In the genomic region with DNA sequence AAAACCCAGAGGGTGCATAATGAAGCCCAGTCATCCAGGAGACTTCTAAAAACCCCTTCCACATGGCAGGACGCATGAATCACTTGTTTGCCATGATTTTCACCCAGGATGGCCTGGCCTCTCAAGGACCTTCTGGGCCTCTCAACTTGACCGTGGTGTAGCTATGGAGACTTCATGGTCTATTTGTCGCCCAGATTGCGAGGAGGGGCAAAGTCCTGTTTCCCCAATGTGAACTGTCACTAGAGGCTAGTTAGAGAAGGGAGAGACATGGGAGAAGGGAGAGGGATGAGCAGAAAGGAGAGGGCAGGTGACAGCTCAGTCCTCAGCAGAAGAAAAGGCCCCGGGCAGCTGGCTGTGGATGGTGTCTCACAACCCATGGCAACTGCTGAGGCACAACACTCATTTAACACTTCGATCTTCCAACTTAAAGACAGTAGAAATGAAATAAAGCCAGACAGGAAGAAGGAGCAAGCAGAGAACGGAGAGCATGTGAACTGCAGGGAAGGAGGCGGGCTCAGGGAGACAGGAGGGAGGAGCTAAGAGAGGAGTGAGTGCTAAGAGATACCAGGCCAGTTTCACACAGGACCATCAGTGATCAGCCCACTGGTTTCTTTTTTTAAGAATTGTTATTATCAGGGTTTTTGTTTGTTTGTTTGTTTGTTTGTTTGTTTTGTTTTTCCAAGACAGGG, we compare ENCODE assay signal across 16 mouse cellular contexts. TPM values are rescaled to one million over a fixed set of nuclear protein-coding genes. Genes with fewer than 3 reads are reported as not detected.
A peak's percentile ranks its signal among the peaks of the same experiment; 100 is the strongest.
DNase-seq lines count a peak whose midpoint lies in the region; ATAC-seq and TF ChIP-seq lines count a peak whose summit lies in the region.
"Had no signal": no experiment of that assay in that cellular context is flagged by ENCODE, and none has a peak within 500 bp of the region (broad histone marks: within the 10 kb centered on the region; RNA-seq: fewer than 3 reads in every experiment).

No protein-coding gene starts in this region.

- no peak for TF ChIP-seq CTCF in liver, embryonic 14.5 days (IDR thresholded peaks at IDR 0.05; ENCODE audit: low read depth)

- TF ChIP-seq EP300 in liver, embryonic 14.5 days (IDR thresholded peaks at IDR 0.05; ENCODE audit: low read depth) = no peak

- DNase-seq in adrenal gland, postnatal 14 days = peak; percentile 18
- DNase-seq in adrenal gland, postnatal 36 days = no peak
- peak; percentile 74 for DNase-seq in R1 (ENCODE audit: low read depth, low spot score)
- DNase-seq in kidney, adult 9 months = peak; percentile 69
- DNase-seq in liver, embryonic 14.5 days (ENCODE audit: low read depth in 3 of 3, low spot score in 3 of 3) = peak; percentile 35 to 50 (median 46)
- no peak for DNase-seq in frontal cortex, adult 2 months (ENCODE audit: extremely low spot score in 1 of 2, low spot score in 1 of 2)
- DNase-seq in lung, postnatal 4 days = no peak
- DNase-seq: adrenal gland, postnatal 25 days; cerebellum, adult 9-11 months; heart, adult 2 months; lung, postnatal 14 days had no signal

- peak overlapping the region; percentile 34 for H3K9ac ChIP-seq in liver, embryonic 14.5 days (replicated peaks)

- peak overlapping the region; percentile 53 for H3K4me2 ChIP-seq in liver, embryonic 14.5 days (ENCODE audit: low read depth)

- no peak overlapping the region for H3K4me3 ChIP-seq in liver, embryonic 14.5 days (ENCODE audit: insufficient read depth in 1 of 2, low read depth in 2 of 2, low read length in 2 of 2)
- H3K4me3 ChIP-seq: heart, adult 2 months; limb, embryonic 10.5 days had no signal

- peak overlapping the region; percentile 78 for H3K27ac ChIP-seq in liver, embryonic 14.5 days
- H3K27ac ChIP-seq: heart, adult 2 months; limb, embryonic 10.5 days had no signal

- no peaks in the 10 kb centered on the region for H3K27me3 ChIP-seq in liver, embryonic 14.5 days (ENCODE audit: control insufficient read depth, insufficient read depth, low read length)

- no peaks in the 10 kb centered on the region for H3K9me3 ChIP-seq in liver, embryonic 14.5 days (ENCODE audit: control insufficient read depth, low read length)
- H3K9me3 ChIP-seq: limb, embryonic 10.5 days had no signal

- ATAC-seq in liver, embryonic 14.5 days (ENCODE audit: insufficient read depth) = peak; percentile 86
- no peak for ATAC-seq in activated CD4-positive, CD25-positive, alpha-beta regulatory T cell, adult 4 months

- H3K36me3 ChIP-seq in liver, embryonic 14.5 days (replicated peaks; ENCODE audit: control insufficient read depth, insufficient read depth, low read depth) = no peaks in the 10 kb centered on the region
- H3K36me3 ChIP-seq: limb, embryonic 10.5 days had no signal

- 37% methylated on average over 8 of the region's 8 CpGs for WGBS in liver, embryonic 14.5 days (ENCODE audit: insufficient replicate concordance)

- peaks cover 10 to 21% of the 10 kb centered on the region in 2 experiments for H3K4me1 ChIP-seq in liver, embryonic 14.5 days (replicated peaks; ENCODE audit: control insufficient read depth in 2 of 2, insufficient read depth in 2 of 2, low read length in 1 of 2)
- H3K4me1 ChIP-seq: limb, embryonic 10.5 days had no signal

RNA-seq across cellular contexts. Expression of a gene that starts 14.7 kb away (rescaled TPM):
- 0.38 and 2.5 TPM in 2 replicates for total RNA-seq in adrenal gland, postnatal 14 days (2021)
- total RNA-seq in adrenal gland, postnatal 36 days (2021) = under 1 TPM in 1 of 2 experiments, not detected in 1; 0.26 TPM
- polyA plus RNA-seq in liver, embryonic 14.5 days (2012; rRNA removed) = 112 and 113 TPM in 2 replicates
- polyA plus RNA-seq in liver, embryonic 14.5 days (2014; fragmentation: Nextera tagmentation; extraction: Ambion mirVana) = 105 and 126 TPM in 2 replicates
- polyA plus RNA-seq in activated CD4-positive, CD25-positive, alpha-beta regulatory T cell, adult 4 months (2017; shearing (Covaris generic)) = 10 to 100 TPM; 28.9 to 29.6 TPM
- polyA plus RNA-seq in frontal cortex, adult 2 months (2012; rRNA removed) = not detected in 2 replicates
- total RNA-seq: adrenal gland, postnatal 25 days had no signal

RNA-seq across cellular contexts. Expression of a gene that starts 25.8 kb away (rescaled TPM):
- not detected in 2 replicates for total RNA-seq in adrenal gland, postnatal 14 days (2021)
- total RNA-seq in adrenal gland, postnatal 36 days (2021) = not detected
- not detected in 2 replicates for polyA plus RNA-seq in liver, embryonic 14.5 days (2012; rRNA removed)
- not detected in 2 replicates for polyA plus RNA-seq in liver, embryonic 14.5 days (2014; fragmentation: Nextera tagmentation; extraction: Ambion mirVana)
- polyA plus RNA-seq in activated CD4-positive, CD25-positive, alpha-beta regulatory T cell, adult 4 months (2017; shearing (Covaris generic)) = not detected
- polyA plus RNA-seq in frontal cortex, adult 2 months (2012; rRNA removed) = 0.60 and 0.84 TPM in 2 replicates
- total RNA-seq: adrenal gland, postnatal 25 days; heart, adult 2 months; hematopoietic stem cell, adult 5-6 weeks had no signal
- polyA plus RNA-seq: embryonic facial prominence, embryonic 14.5 days; heart, adult 2 months; limb, embryonic 10.5 days; urinary bladder, adult 2 months had no signal

RNA-seq across cellular contexts. Expression of a gene that starts 44.8 kb away (rescaled TPM):
- 18.1 and 18.2 TPM in 2 replicates for total RNA-seq in adrenal gland, postnatal 14 days (2021)
- total RNA-seq in adrenal gland, postnatal 36 days (2021) = 10 to 100 TPM; 16.5 to 17.3 TPM
- polyA plus RNA-seq in liver, embryonic 14.5 days (2012; rRNA removed) = 10.8 and 11.9 TPM in 2 replicates
- 7.9 and 8.8 TPM in 2 replicates for polyA plus RNA-seq in liver, embryonic 14.5 days (2014; fragmentation: Nextera tagmentation; extraction: Ambion mirVana)
- polyA plus RNA-seq in activated CD4-positive, CD25-positive, alpha-beta regulatory T cell, adult 4 months (2017; shearing (Covaris generic)) = 10 to 100 TPM in 1 of 2 experiments, 1 to 10 TPM in 1; 8.7 to 10.0 TPM
- 71.9 and 81.8 TPM in 2 replicates for polyA plus RNA-seq in frontal cortex, adult 2 months (2012; rRNA removed)

Comparison
In these comparisons a context has a peak if more than half of its experiments do, and no peak if none do; other contexts are left out.
1. DNase-seq: peak in adrenal gland, postnatal 14 days (single experiment), R1 (single experiment), kidney, adult 9 months (single experiment) and liver, embryonic 14.5 days (3 of 3); none in adrenal gland, postnatal 36 days (0 of 2), frontal cortex, adult 2 months (0 of 2) and lung, postnatal 4 days (0 of 2).
2. RNA of a gene that starts 14.7 kb away (polyA plus RNA-seq): 105 to 126 TPM in liver, embryonic 14.5 days and 28.9 to 29.6 TPM in activated CD4-positive, CD25-positive, alpha-beta regulatory T cell, adult 4 months; not detected in frontal cortex, adult 2 months; every median in the first group is over 10 times any median in the second.